In genomic region chr4:33393437-33393836, GRCm38 (mm10) we compare ENCODE assay signal across 26 mouse cellular contexts.
A peak's percentile ranks its signal among the peaks of the same experiment; 100 is the strongest.
DNase-seq lines count a peak whose midpoint lies in the region; ATAC-seq and TF ChIP-seq lines count a peak whose summit lies in the region.
"Had no signal": no experiment of that assay in that cellular context is flagged by ENCODE, and none has a peak within 500 bp of the region (broad histone marks: within the 10 kb centered on the region; RNA-seq: fewer than 3 reads in every experiment).

No protein-coding gene starts in this region.

- H3K36me3 ChIP-seq in kidney, embryonic 16.5 days (ENCODE audit: insufficient read depth, low read length), result no peaks in the 10 kb centered on the region
- H3K36me3 ChIP-seq: embryonic facial prominence, embryonic 15.5 days had no signal

- H3K4me3 ChIP-seq in gastrocnemius, adult 2 months, result no peak overlapping the region
- no peak overlapping the region for H3K4me3 ChIP-seq in kidney, embryonic 16.5 days (ENCODE audit: low read length)
- H3K4me3 ChIP-seq: embryonic facial prominence, embryonic 15.5 days; heart, embryonic 12.5 days; hindbrain, embryonic 10.5 days; limb, embryonic 13.5 days; liver, embryonic 12.5 days had no signal

- H3K9me3 ChIP-seq in kidney, embryonic 16.5 days (ENCODE audit: low read length), result no peaks in the 10 kb centered on the region
- H3K9me3 ChIP-seq: embryonic facial prominence, embryonic 15.5 days; heart, embryonic 12.5 days; hindbrain, embryonic 10.5 days; limb, embryonic 13.5 days; liver, embryonic 12.5 days had no signal

- intact Hi-C loops in gastrocnemius, adult 2 months (cut with DNase I), result loop anchor here (10.0 kb wide), 1 partner anchor 531 kb away; the partner anchor contains the start of gene Cnr1

- DNase-seq in cerebellum, adult 11-12 months, result peak; percentile 28
- DNase-seq in gastrocnemius, adult 2 months, result peak; percentile 23
- DNase-seq in gastrocnemius, adult 8-10 months (ENCODE audit: low spot score in 2 of 2), result no peak
- peak; percentile 14 to 27 for DNase-seq in right cerebral cortex, adult 2 months (ENCODE audit: low spot score in 2 of 2)
- DNase-seq in right cerebral cortex, postnatal 4 days, result no peak
- DNase-seq in skeletal muscle tissue, adult 2 months (ENCODE audit: low read depth, low spot score), result peak; percentile 34
- DNase-seq: adrenal gland, postnatal 25 days; gastrocnemius, postnatal 25 days; heart, adult 18-20 months; heart, postnatal 10 days; kidney, postnatal 36 days; lung, adult 18-20 months; lung, postnatal 14 days; thymus, postnatal 25 days had no signal

- ATAC-seq in cerebellum, adult (ENCODE audit: insufficient number of reproducible peaks, low FRiP score, low TSS enrichment), result no peak
- ATAC-seq in kidney, embryonic 16.5 days (ENCODE audit: low FRiP score, low TSS enrichment), result no peak
- ATAC-seq: CD4-positive, CD25-positive, alpha-beta regulatory T cell, adult 4 months; forebrain, embryonic 14.5 days; hindbrain, postnatal 0 days; intestine, postnatal 0 days; liver, embryonic 12.5 days had no signal

- no peaks in the 10 kb centered on the region for H3K4me1 ChIP-seq in kidney, embryonic 16.5 days (ENCODE audit: insufficient read depth, low read length)
- H3K4me1 ChIP-seq: embryonic facial prominence, embryonic 15.5 days; heart, embryonic 12.5 days; hindbrain, embryonic 10.5 days; limb, embryonic 13.5 days; liver, embryonic 12.5 days had no signal

- no peak for TF ChIP-seq CTCF in gastrocnemius, adult 2 months (IDR thresholded peaks at IDR 0.05)

- no peak overlapping the region for H3K27ac ChIP-seq in gastrocnemius, adult 2 months
- H3K27ac ChIP-seq in kidney, embryonic 16.5 days (ENCODE audit: low read length), result no peak overlapping the region
- H3K27ac ChIP-seq: embryonic facial prominence, embryonic 15.5 days; hindbrain, embryonic 10.5 days; hindbrain, postnatal 0 days; limb, embryonic 13.5 days; liver, embryonic 12.5 days had no signal

- H3K9ac ChIP-seq in kidney, embryonic 16.5 days (replicated peaks; ENCODE audit: low read length), result no peak overlapping the region
- H3K9ac ChIP-seq: embryonic facial prominence, embryonic 15.5 days; heart, embryonic 12.5 days; limb, embryonic 13.5 days; liver, embryonic 12.5 days had no signal

- no peak overlapping the region for H3K4me2 ChIP-seq in kidney, embryonic 16.5 days (replicated peaks; ENCODE audit: low read depth, low read length)
- H3K4me2 ChIP-seq: embryonic facial prominence, embryonic 15.5 days; heart, embryonic 12.5 days; limb, embryonic 13.5 days; liver, embryonic 12.5 days; midbrain, embryonic 11.5 days had no signal

- WGBS in kidney, embryonic 16.5 days, result 88% methylated on average over 2 of the region's 2 CpGs

- H3K27me3 ChIP-seq in kidney, embryonic 16.5 days (ENCODE audit: insufficient read depth, low read length), result no peaks in the 10 kb centered on the region
- H3K27me3 ChIP-seq: embryonic facial prominence, embryonic 15.5 days; heart, embryonic 12.5 days; limb, embryonic 13.5 days; liver, embryonic 12.5 days had no signal

Comparison
In these comparisons a context has a peak if more than half of its experiments do, and no peak if none do; other contexts are left out.
1. DNase-seq: peak in cerebellum, adult 11-12 months (single experiment), gastrocnemius, adult 2 months (single experiment), right cerebral cortex, adult 2 months (2 of 2) and skeletal muscle tissue, adult 2 months (single experiment); none in gastrocnemius, adult 8-10 months (0 of 2) and right cerebral cortex, postnatal 4 days (single experiment).